Mouse (Mus musculus) ES-E14 (cell line): ENCODE results near the gene Elovl3. TPM values are rescaled to one million over a fixed set of nuclear protein-coding genes. Genes with fewer than 3 reads are reported as not detected.

Source experiments
- DNase-seq: peaks from one replicate; pipeline ENCODE4 v3.0.0-alpha.2; 2013; ENCODE audit warnings: low read depth, low spot score
- H3K27ac ChIP-seq: 2 replicates; pipeline ENCODE4 v1.5.1; 2012; ENCODE audit warnings: low read depth, mild to moderate bottlenecking, low read length, moderate library complexity, mixed read lengths; ENCODE audit not compliant: poor library complexity, insufficient read depth, severe bottlenecking
- H3K36me3 ChIP-seq: 2 replicates; pipeline ENCODE4 v1.6.1; 2012; ENCODE audit warnings: mild to moderate bottlenecking, low read length, moderate library complexity, mixed read lengths; ENCODE audit not compliant: control insufficient read depth, poor library complexity, insufficient read depth, severe bottlenecking
- H3K4me1 ChIP-seq, 2 experiments: fragments of 150-350 bp in 1 of 2; sonication (generic) in 1 of 2; 2 replicates each; pipeline ENCODE4 v1.6.1; 2012; ENCODE audit warnings: low read length in 2 of 2, mild to moderate bottlenecking in 1 of 2, mixed read lengths in 1 of 2; ENCODE audit not compliant: control insufficient read depth in 2 of 2, insufficient read depth in 2 of 2, poor library complexity in 1 of 2
- H3K4me3 ChIP-seq, 2 experiments: fragments of 150-350 bp in 1 of 2; sonication (generic) in 1 of 2; 2 replicates each; pipeline ENCODE4 v1.5.1; 2012; ENCODE audit warnings: low read length in 2 of 2, low read depth in 1 of 2, mild to moderate bottlenecking in 1 of 2, mixed read lengths in 1 of 2; ENCODE audit not compliant: insufficient read depth in 1 of 2, poor library complexity in 1 of 2, severe bottlenecking in 1 of 2
- H3K9ac ChIP-seq: 2 replicates; pipeline ENCODE4 v1.6.1; 2012; ENCODE audit warnings: low read depth, mild to moderate bottlenecking, low read length, mixed read lengths; ENCODE audit not compliant: poor library complexity, insufficient read depth, severe bottlenecking
- H3K9me3 ChIP-seq: fragments of 150-350 bp; sonication (generic); 2 replicates; pipeline ENCODE4 v1.6.1; 2012; ENCODE audit warnings: low read depth, mild to moderate bottlenecking, low read length; ENCODE audit not compliant: control insufficient read depth, insufficient read depth
- CHD2 ChIP-seq: IDR thresholded peaks from 2 replicates; pipeline ENCODE4 v1.6.1; 2014; ENCODE audit warnings: mild to moderate bottlenecking, low read depth, low read length, inconsistent platforms
- HCFC1 ChIP-seq: IDR thresholded peaks from 2 replicates; pipeline ENCODE4 v1.6.1; 2012; ENCODE audit warnings: low read length, inconsistent platforms, borderline replicate concordance; ENCODE audit not compliant: insufficient read depth
- MAFK ChIP-seq: IDR thresholded peaks from 2 replicates; pipeline ENCODE4 v1.6.1; 2014; ENCODE audit warnings: mild to moderate bottlenecking, low read depth, low read length, inconsistent platforms; ENCODE audit not compliant: insufficient read depth
- ZC3H11A ChIP-seq: IDR thresholded peaks from 2 replicates; pipeline ENCODE4 v1.6.1; 2012; ENCODE audit warnings: low read depth, mild to moderate bottlenecking, inconsistent platforms, low read length, borderline replicate concordance
- ZNF384 ChIP-seq: IDR thresholded peaks from 2 replicates; pipeline ENCODE4 v1.6.1; 2012; ENCODE audit warnings: low read depth, low read length, inconsistent platforms
- in situ Hi-C, 2 experiments: fragments of 600-800 bp; cut with MboI; formaldehyde crosslinking; loops; one replicate each; pipeline ENCODE4 v1.15.1; 2025; ENCODE audit warnings: low sequenced_read_pairs in 2 of 2, inconsistent platforms in 1 of 2; ENCODE audit not compliant: unreplicated experiment in 2 of 2
- total RNA-seq: library from RNA; depleted of rRNA; stranded (reverse); fragments of 300-350 nt; gene quantifications from 2 replicates; pipeline ENCODE4 v1.2.3, GENCODE M21; 2012

The Elovl3 gene
- total RNA-seq, 1 experiment, result 0.22 TPM

DNA sequence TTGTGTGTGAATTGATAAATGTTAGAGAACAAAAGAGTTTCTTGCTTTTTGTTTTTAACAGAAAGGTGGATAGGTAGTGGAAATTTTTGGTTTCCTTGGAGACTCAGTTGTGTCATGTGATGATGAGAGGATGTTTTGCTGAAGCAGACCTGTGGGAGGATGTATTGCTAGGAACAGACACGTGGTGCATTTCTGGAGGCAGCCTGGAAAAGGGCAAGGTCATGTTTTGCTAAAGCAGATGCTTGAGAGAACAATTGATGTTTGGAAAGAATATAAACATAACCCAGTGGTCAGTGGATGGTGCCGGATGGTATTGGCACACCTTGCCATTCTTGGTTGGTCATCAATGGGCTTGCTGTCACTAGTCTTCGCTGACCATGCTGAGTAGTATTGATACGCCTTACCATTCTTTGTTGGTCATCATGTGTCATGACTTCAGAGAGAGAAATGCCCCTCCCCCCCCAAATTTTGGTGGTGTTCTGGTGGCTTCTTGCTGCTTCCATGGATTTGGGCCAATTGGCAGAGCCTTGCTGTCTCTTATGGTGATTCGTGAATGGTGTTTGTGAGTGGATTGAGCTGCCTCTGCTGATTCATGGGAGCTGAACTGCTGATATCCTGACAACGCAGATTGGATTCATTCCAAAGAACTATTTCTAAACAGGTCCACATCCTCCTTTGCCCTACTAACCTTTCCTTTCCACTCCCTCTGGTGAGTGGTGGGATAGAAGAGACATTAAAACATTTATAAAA is 28.1 kb upstream of the Elovl3 start:
- Histone ChIP-seq H3K27ac (no peak overlapping the region), H3K9me3 (no peaks in the 10 kb centered on the region), H3K9ac (no peak overlapping the region), H3K36me3 (no peaks in the 10 kb centered on the region), H3K4me1 (peaks cover 0 to 1% of the 10 kb centered on the region in 2 experiments; a peak in 2 of 4 replicates), H3K4me3 (no peak overlapping the region)
- TF ChIP-seq ZNF384 (no peak), MAFK (no peak), CHD2 (no peak), ZC3H11A (no peak), HCFC1 (no peak)
- in situ Hi-C loops, result no loop called here
- no peak for DNase-seq

- DNase-seq, result no peak
- in situ Hi-C loops, result no loop called here
- TF ChIP-seq ZC3H11A (no peak), MAFK (no peak)
- Histone ChIP-seq H3K27ac (no peak overlapping the region), H3K36me3 (no peaks in the 10 kb centered on the region), H3K9ac (no peak overlapping the region), H3K4me3 (no peak overlapping the region), H3K9me3 (no peaks in the 10 kb centered on the region), H3K4me1 (peaks cover 0 to 2% of the 10 kb centered on the region in 2 experiments; a peak in 2 of 4 replicates)
Measured at GRCm38 (mm10) chr19:46104187-46104557, 27.5 kb upstream of the Elovl3 start.

- Histone ChIP-seq H3K4me1 (peaks cover 0 to 2% of the 10 kb centered on the region in 2 experiments; a peak in 2 of 4 replicates), H3K9me3 (no peaks in the 10 kb centered on the region), H3K9ac (no peak overlapping the region), H3K27ac (no peak overlapping the region), H3K4me3 (no peak overlapping the region), H3K36me3 (no peaks in the 10 kb centered on the region)
- DNase-seq, result no peak
- TF ChIP-seq CHD2, result no peak
- TF ChIP-seq MAFK, result no peak
- no peak for TF ChIP-seq ZC3H11A
- TF ChIP-seq HCFC1, result no peak
- TF ChIP-seq ZNF384, result no peak
- in situ Hi-C loops, result no loop called here
Measured at GRCm38 (mm10) chr19:46110214-46110613, 21.5 kb upstream of the Elovl3 start.

GRCm38 (mm10) chr19:46110781-46111180 is 20.9 kb upstream of the Elovl3 start:
- H3K4me1 ChIP-seq, result peaks cover 0 to 2% of the 10 kb centered on the region in 2 experiments; a peak in 2 of 4 replicates
- no peaks in the 10 kb centered on the region for H3K9me3 ChIP-seq
- H3K36me3 ChIP-seq, result no peaks in the 10 kb centered on the region
- H3K9ac ChIP-seq, result no peak overlapping the region
- H3K27ac ChIP-seq, result no peak overlapping the region
- DNase-seq, result no peak
- TF ChIP-seq HCFC1 (no peak), MAFK (no peak), ZNF384 (no peak), ZC3H11A (no peak), CHD2 (no peak)
- H3K4me3 ChIP-seq, result no peak overlapping the region
- in situ Hi-C loops, result no loop called here

- no peaks in the 10 kb centered on the region for H3K9me3 ChIP-seq
- no peaks in the 10 kb centered on the region for H3K4me1 ChIP-seq
- H3K36me3 ChIP-seq, result no peaks in the 10 kb centered on the region
- no peak overlapping the region for H3K27ac ChIP-seq
- H3K4me3 ChIP-seq, result no peak overlapping the region
- in situ Hi-C loops, result no loop called here
- no peak for TF ChIP-seq ZC3H11A
- no peak for TF ChIP-seq ZNF384
- TF ChIP-seq CHD2, result no peak
- no peak for TF ChIP-seq MAFK
- TF ChIP-seq HCFC1, result no peak
- no peak for DNase-seq
- no peak overlapping the region for H3K9ac ChIP-seq
Measured at GRCm38 (mm10) chr19:46114617-46115016, 17.1 kb upstream of the Elovl3 start.
